In genomic region chr1:172500451-172501370, GRCm38 (mm10) we compare ENCODE assay signal across 8 mouse cellular contexts. TPM values are rescaled to one million over a fixed set of nuclear protein-coding genes. Genes with fewer than 3 reads are reported as not detected.
DNase-seq lines count a peak whose midpoint lies in the region; ATAC-seq lines count a peak whose summit lies in the region.

No protein-coding gene starts in this region.

- DNase-seq in 3134 (ENCODE audit: extremely low read depth, insufficient read length, low spot score), result peak; percentile 87
- DNase-seq in NIH3T3 (ENCODE audit: low read depth), result peak; percentile 88
- peak; percentile 73 for DNase-seq in forebrain, embryonic 11.5 days (ENCODE audit: low spot score)
- DNase-seq in heart, postnatal 36 days, result peak; percentile 70 to 80
- peak; percentile 49 for DNase-seq in limb, embryonic 11.5 days (ENCODE audit: low spot score)
- DNase-seq in thymus, postnatal 25 days, result peak; percentile 41
- no peak for DNase-seq in layer of hippocampus, postnatal 10 days (ENCODE audit: low spot score in 2 of 2)

- peaks cover 8% of the 10 kb centered on the region for H3K36me3 ChIP-seq in forebrain, embryonic 11.5 days (ENCODE audit: control insufficient read depth, insufficient read depth, low read length)
- peaks cover 7% of the 10 kb centered on the region for H3K36me3 ChIP-seq in limb, embryonic 11.5 days (ENCODE audit: control insufficient read depth, insufficient read depth, low read length)
- H3K36me3 ChIP-seq in midbrain, embryonic 12.5 days, result peaks cover 29% of the 10 kb centered on the region

- peak overlapping the region; percentile 58 for H3K4me2 ChIP-seq in forebrain, embryonic 11.5 days (ENCODE audit: low read depth, low read length, severe bottlenecking)
- H3K4me2 ChIP-seq in limb, embryonic 11.5 days (ENCODE audit: low read depth, severe bottlenecking), result peak overlapping the region; percentile 64
- H3K4me2 ChIP-seq in midbrain, embryonic 12.5 days (replicated peaks), result peak overlapping the region; percentile 56

- no peak overlapping the region for H3K27ac ChIP-seq in forebrain, embryonic 11.5 days (ENCODE audit: low read depth, low read length)
- H3K27ac ChIP-seq in limb, embryonic 11.5 days (replicated peaks; ENCODE audit: low read depth, low read length), result no peak overlapping the region; the same call in 1 of the 2 replicates
- no peak overlapping the region for H3K27ac ChIP-seq in midbrain, embryonic 12.5 days (replicated peaks)

- H3K4me1 ChIP-seq in forebrain, embryonic 11.5 days (replicated peaks; ENCODE audit: control insufficient read depth, insufficient read depth, low read length), result peaks cover 24% of the 10 kb centered on the region; the same call in 1 of the 2 replicates
- H3K4me1 ChIP-seq in limb, embryonic 11.5 days (ENCODE audit: control insufficient read depth, insufficient read depth, low read length), result peaks cover 20% of the 10 kb centered on the region
- peaks cover 53% of the 10 kb centered on the region for H3K4me1 ChIP-seq in midbrain, embryonic 12.5 days

- peaks cover 23% of the 10 kb centered on the region for H3K27me3 ChIP-seq in forebrain, embryonic 11.5 days (ENCODE audit: control insufficient read depth, insufficient read depth, low read length)
- peaks cover 6% of the 10 kb centered on the region for H3K27me3 ChIP-seq in limb, embryonic 11.5 days (ENCODE audit: control insufficient read depth, insufficient read depth, low read length)
- peaks cover 60% of the 10 kb centered on the region for H3K27me3 ChIP-seq in midbrain, embryonic 12.5 days

- H3K4me3 ChIP-seq in forebrain, embryonic 11.5 days (ENCODE audit: low read depth, low read length), result peak overlapping the region; percentile 36
- H3K4me3 ChIP-seq in limb, embryonic 11.5 days (ENCODE audit: low read depth, low read length), result peak overlapping the region; percentile 45
- H3K4me3 ChIP-seq in midbrain, embryonic 12.5 days, result peak overlapping the region; percentile 40

- ATAC-seq in forebrain, embryonic 11.5 days (replicated peaks; ENCODE audit: low FRiP score), result peak; percentile 22; the same call in 1 of the 2 replicates
- ATAC-seq in limb, embryonic 11.5 days (ENCODE audit: insufficient number of reproducible peaks, low FRiP score, low TSS enrichment, low read depth), result peak; percentile 16; the same call in 1 of the 2 replicates
- ATAC-seq in midbrain, embryonic 12.5 days (ENCODE audit: low FRiP score, low read depth), result peak; percentile 3

- intact Hi-C loops in heart, postnatal 36 days (cut with DNase I), result loop anchor here (1.0 to 10.0 kb wide), 2 partner anchors 25 to 286 kb away; partner anchors contain the start of gene Casq1

- 3% methylated on average over 56 of the region's 56 CpGs for WGBS in forebrain, embryonic 11.5 days
- 1% methylated on average over 55 of the region's 56 CpGs for WGBS in limb, embryonic 11.5 days
- 1% methylated on average over 51 of the region's 56 CpGs for WGBS in midbrain, embryonic 12.5 days

- peak overlapping the region; percentile 47 for H3K9ac ChIP-seq in forebrain, embryonic 11.5 days (ENCODE audit: low read length)
- H3K9ac ChIP-seq in limb, embryonic 11.5 days (ENCODE audit: low read length), result peak overlapping the region; percentile 58
- peak overlapping the region; percentile 43 for H3K9ac ChIP-seq in midbrain, embryonic 12.5 days (replicated peaks)

- no peaks in the 10 kb centered on the region for H3K9me3 ChIP-seq in forebrain, embryonic 11.5 days (ENCODE audit: control insufficient read depth, low read length)
- H3K9me3 ChIP-seq in limb, embryonic 11.5 days (ENCODE audit: control insufficient read depth, low read length), result no peaks in the 10 kb centered on the region
- H3K9me3 ChIP-seq in midbrain, embryonic 12.5 days, result no peaks in the 10 kb centered on the region

RNA-seq across cellular contexts. Expression of gene Tagln2, which starts 0.9 kb away (rescaled TPM):
- 38.5 and 38.6 TPM in 2 replicates for polyA plus RNA-seq in forebrain, embryonic 11.5 days (2014; fragmentation: Nextera tagmentation; extraction: Ambion mirVana)
- 10 to 100 TPM; 71.9 to 78.4 TPM for total RNA-seq in heart, postnatal 36 days (2021)
- polyA plus RNA-seq in limb, embryonic 11.5 days (2014; fragmentation: Nextera tagmentation; extraction: Ambion mirVana), result 53.6 and 56.0 TPM in 2 replicates
- 37.0 and 45.9 TPM in 2 replicates for polyA plus RNA-seq in midbrain, embryonic 12.5 days (2016; fragmentation: Nextera tagmentation; extraction: Ambion mirVana)
- 10 to 100 TPM; 20.7 to 21.4 TPM for total RNA-seq in layer of hippocampus, postnatal 10 days (2021)

RNA-seq across cellular contexts. Expression of gene Igsf9, which starts 19.1 kb away (rescaled TPM):
- 83.2 and 94.4 TPM in 2 replicates for polyA plus RNA-seq in forebrain, embryonic 11.5 days (2014; fragmentation: Nextera tagmentation; extraction: Ambion mirVana)
- total RNA-seq in heart, postnatal 36 days (2021), result under 1 TPM; 0.75 to 0.76 TPM
- 52.7 and 53.1 TPM in 2 replicates for polyA plus RNA-seq in limb, embryonic 11.5 days (2014; fragmentation: Nextera tagmentation; extraction: Ambion mirVana)
- polyA plus RNA-seq in midbrain, embryonic 12.5 days (2016; fragmentation: Nextera tagmentation; extraction: Ambion mirVana), result 86.1 and 99.3 TPM in 2 replicates
- 10 to 100 TPM; 13.9 to 15.5 TPM for total RNA-seq in layer of hippocampus, postnatal 10 days (2021)

RNA-seq across cellular contexts. Expression of gene Cfap45, which starts 19.9 kb away (rescaled TPM):
- polyA plus RNA-seq in forebrain, embryonic 11.5 days (2014; fragmentation: Nextera tagmentation; extraction: Ambion mirVana), result 1.2 and 1.3 TPM in 2 replicates
- total RNA-seq in heart, postnatal 36 days (2021), result under 1 TPM; 0.14 to 0.92 TPM
- 0.68 and 1.3 TPM in 2 replicates for polyA plus RNA-seq in limb, embryonic 11.5 days (2014; fragmentation: Nextera tagmentation; extraction: Ambion mirVana)
- 1.2 TPM in 2 replicates for polyA plus RNA-seq in midbrain, embryonic 12.5 days (2016; fragmentation: Nextera tagmentation; extraction: Ambion mirVana)
- total RNA-seq in layer of hippocampus, postnatal 10 days (2021), result 1 to 10 TPM; 3.3 to 4.9 TPM

RNA-seq across cellular contexts. Expression of gene Slamf9, which starts 25.6 kb away (rescaled TPM):
- polyA plus RNA-seq in forebrain, embryonic 11.5 days (2014; fragmentation: Nextera tagmentation; extraction: Ambion mirVana), result 0.27 and 0.28 TPM in 2 replicates
- 1 to 10 TPM; 1.1 to 1.5 TPM for total RNA-seq in heart, postnatal 36 days (2021)
- 0.25 TPM in 1 of 2 replicates, not detected in the other for polyA plus RNA-seq in limb, embryonic 11.5 days (2014; fragmentation: Nextera tagmentation; extraction: Ambion mirVana)
- polyA plus RNA-seq in midbrain, embryonic 12.5 days (2016; fragmentation: Nextera tagmentation; extraction: Ambion mirVana), result 0.18 TPM in 1 of 2 replicates, not detected in the other
- total RNA-seq in layer of hippocampus, postnatal 10 days (2021), result 1 to 10 TPM in 1 of 2 experiments, under 1 TPM in 1; 0.64 to 1.1 TPM

RNA-seq across cellular contexts. Expression of gene Vsig8, which starts 55.0 kb away (rescaled TPM):
- polyA plus RNA-seq in forebrain, embryonic 11.5 days (2014; fragmentation: Nextera tagmentation; extraction: Ambion mirVana), result 0.17 TPM in 1 of 2 replicates, not detected in the other
- total RNA-seq in heart, postnatal 36 days (2021), result not detected
- polyA plus RNA-seq in limb, embryonic 11.5 days (2014; fragmentation: Nextera tagmentation; extraction: Ambion mirVana), result 0.14 TPM in 1 of 2 replicates, not detected in the other
- 0.15 TPM in 1 of 2 replicates, not detected in the other for polyA plus RNA-seq in midbrain, embryonic 12.5 days (2016; fragmentation: Nextera tagmentation; extraction: Ambion mirVana)
- under 1 TPM; 0.51 to 0.85 TPM for total RNA-seq in layer of hippocampus, postnatal 10 days (2021)

Comparison
In these comparisons a context has a peak if more than half of its experiments do, and no peak if none do; other contexts are left out.
1. DNase-seq: peak in 3134 (single experiment), NIH3T3 (single experiment), forebrain, embryonic 11.5 days (single experiment), heart, postnatal 36 days (2 of 2), limb, embryonic 11.5 days (single experiment) and thymus, postnatal 25 days (single experiment); none in layer of hippocampus, postnatal 10 days (0 of 2).
2. Peak in every context shown above with its lines, with median percentiles within 50 percentile points of each other: ATAC-seq, H3K4me2 ChIP-seq, H3K4me3 ChIP-seq and H3K9ac ChIP-seq.